Mouse (Mus musculus) thymus, postnatal 4 days (tissue): Measurements from ENCODE around the gene Rgs4.

Experiments used
- DNase-seq: peaks from one replicate; pipeline ENCODE4 v3.0.0; 2021

Gene Rgs4

DNA sequence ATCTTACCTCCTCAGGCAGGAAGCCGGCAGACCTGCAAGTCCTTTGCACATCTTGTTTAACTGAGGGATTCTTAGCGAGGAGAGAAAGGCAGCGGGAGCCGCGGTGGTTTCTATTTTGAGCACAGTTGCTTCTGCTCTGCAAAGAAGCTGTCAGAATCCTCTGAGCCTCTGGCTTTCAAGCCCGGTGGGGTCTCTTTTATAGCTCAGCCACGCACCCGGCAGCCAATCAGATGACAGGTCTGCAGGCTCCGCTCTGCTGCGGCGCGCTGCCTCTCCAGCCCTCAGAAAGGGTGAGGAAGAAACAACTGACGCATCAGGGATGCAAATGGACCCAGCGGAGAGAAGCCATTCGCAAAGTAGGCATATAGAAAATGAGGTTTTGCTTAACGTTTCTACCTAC is at the start of gene Rgs4:
Rgs4 (minus strand) TSS at position 170 of the 400 bp plus-strand sequence.
- peak; percentile 11 for DNase-seq

DNA sequence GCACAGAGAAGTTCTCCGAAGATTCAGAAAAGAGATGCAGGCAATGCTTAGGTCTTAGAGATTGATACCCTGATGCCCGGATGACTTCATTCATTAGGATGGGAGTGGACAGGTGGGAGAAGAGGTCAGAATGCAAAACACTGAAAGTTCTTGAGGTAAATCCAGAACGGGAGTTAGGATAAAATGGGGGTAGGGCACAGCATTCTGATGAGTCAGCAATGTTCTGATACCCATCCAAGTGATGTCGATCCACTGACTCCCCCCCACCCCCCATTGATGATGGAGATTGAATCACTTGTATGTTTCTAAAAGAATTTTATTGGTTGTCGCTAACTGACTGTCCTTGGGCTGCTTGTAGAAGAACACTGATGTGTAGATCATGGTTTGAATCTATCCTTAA is 45.0 kb upstream of the Rgs4 start:
- DNase-seq = no peak

DNA sequence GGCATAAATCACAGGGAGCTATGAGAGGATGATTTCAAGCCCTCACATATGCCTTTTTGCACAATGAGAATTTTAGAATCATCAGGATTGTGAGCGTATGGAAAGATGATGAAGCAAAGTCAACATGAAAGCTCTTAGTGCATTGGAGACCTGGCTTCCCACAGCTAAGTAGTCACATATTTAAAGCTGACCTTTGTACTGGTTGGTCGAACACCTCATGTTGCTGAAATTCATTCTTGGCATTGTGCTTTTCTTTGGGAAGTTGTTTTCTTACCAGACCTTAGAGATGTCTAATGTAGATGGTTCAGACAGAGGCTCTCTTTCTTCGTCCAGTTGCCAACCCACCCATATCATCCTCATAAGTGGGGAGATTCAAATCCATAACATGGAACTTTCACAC is 38.5 kb upstream of the Rgs4 start:
- DNase-seq = no peak

DNA sequence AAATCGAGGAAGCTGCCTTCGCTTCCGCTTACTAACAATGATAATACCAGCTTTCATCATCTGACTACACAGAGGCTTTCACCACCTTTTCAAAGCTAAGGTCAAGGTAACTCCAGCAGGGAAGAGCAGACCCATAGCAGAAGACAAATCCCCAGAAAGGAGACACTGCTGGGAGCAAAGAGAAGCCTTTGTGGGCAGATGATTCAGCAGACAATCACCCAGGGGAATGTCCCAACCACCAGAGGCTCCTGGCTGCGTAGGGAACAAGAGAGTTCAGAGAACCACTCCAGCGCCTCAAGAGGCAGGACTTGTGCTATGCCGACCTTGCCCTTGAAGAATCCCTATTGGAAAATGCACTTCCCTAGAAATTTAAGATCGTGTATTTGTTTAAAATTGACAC is 29.1 kb upstream of the Rgs4 start:
- DNase-seq = no peak

DNA sequence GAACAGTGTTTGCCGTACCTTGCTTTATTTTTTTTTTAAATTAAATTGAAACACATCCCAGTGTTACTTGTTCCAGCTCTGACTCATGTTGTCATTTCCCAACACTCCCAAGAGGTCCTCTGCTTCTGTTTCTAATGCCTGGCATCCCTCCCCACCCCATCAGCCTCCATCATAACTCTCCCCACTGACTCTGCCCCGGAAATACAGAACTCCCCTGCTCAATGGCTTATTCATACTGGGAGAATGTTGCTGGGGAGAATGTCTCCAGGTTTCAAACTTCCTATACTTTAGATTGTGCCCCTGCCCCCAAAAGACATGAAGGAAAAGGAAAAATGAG is 17.1 kb upstream of the Rgs4 start:
- no peak for DNase-seq

DNA sequence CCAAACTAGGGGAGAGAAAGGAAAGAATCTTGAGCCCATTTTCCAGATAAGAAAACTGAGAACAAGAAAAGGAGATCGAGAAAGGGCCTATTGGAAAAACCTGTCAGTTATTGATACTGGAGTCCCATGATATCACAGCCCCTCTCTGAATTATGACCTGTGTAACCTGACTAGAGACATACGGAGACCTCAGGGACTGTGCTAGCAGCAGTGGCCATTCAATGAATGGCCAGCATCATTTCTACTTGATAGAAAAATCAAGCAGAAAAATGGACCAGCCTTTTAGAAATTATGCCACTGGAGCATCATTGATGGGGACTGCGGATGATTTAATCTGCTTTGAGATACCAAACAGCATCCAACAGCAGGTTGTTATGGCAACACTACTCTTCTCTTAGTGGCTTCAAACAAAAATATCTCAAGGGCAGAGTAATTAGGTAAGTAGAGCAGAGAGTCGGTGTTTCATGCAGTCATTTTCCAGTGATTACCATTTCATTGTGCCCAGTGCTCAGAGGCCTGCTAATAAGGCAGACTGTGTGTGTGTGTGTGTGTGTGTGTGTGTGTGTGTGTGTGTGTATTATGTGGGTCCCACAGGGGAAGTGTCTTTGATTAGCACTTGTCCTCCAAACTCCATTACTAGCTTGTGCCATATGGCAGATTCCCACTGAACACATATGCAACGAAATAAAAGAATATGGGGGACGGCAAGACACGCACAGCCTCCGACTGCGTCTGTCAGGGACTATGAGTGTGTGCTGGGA is 16.6 kb upstream of the Rgs4 start:
- DNase-seq = no peak

DNA sequence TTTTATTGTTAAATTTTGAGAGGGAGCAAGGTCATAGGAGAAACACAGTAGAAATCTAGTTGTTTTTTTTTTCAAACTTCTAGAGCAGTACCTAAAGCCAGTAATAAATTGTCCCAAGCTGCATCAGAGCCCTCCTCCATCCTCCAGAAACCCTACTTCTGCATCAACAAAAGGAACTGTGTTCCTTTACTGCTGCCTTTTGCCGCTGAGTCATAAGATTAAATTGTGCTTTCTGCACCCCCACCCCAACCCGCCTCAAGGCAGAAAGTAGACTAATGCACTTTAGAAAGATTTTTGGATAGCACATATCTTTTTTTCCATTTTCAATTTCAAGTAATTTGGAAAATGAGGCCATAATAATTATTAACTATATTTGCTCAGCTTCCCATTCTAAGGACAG is 15.1 kb upstream of the Rgs4 start:
- DNase-seq = no peak

DNA sequence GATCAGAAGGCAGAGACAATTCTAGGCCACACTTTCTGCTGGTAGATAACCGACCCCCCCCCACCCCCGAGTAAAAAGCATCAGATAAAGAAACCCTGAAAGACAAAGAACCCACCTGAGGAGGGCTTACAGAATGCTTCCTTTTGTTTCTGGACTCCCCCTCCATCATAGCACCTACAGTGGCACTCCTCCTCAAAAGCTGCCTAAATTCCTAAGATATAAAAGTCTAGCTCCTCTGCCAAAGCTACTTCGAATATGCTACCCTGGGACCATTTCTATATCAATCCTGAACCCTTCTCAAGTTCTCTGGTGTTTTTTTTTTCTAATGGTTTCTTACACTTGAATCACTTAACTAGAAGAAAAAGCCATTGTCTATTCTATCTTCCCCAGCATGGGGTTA is 9.1 kb upstream of the Rgs4 start:
- no peak for DNase-seq

DNA sequence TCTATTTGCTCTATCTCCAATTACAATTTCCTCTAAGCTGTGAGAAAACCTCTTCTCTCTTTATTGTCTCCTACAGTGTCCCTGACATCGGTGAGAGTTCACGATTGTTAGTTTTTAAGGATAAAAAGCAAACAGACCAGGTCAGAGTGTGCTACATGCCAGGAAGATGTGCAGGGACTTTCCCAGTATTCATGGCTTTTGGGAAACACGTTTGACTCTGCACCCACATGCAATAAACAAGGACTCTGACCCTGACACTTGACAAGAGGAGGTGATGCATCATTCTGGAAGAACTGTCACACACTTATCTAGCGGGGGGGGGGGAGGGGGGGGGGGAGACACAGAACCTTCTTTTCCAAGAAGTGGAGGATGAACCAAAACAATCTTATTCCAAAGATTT is 5.0 kb upstream of the Rgs4 start:
- no peak for DNase-seq

DNA sequence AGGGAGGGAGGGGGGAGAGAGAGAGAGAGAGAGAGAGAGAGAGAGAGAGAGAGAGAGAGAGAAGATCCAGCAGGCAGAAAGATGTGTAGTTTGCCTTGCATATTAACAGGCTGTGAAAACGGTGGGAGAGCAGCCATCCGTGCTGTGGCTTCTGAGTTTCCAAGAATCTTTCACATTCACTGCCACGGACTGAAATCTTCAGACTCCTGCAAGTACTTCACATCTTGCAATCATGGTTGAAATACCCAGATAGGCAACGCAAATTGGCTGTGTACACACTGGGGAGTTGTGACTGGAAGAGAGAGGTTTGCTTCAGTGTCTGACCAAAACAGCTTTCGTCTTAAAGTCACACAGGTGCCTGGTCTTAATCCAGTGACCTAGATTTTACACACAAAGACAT is 997 bp upstream of the Rgs4 start:
- no peak for DNase-seq

DNA sequence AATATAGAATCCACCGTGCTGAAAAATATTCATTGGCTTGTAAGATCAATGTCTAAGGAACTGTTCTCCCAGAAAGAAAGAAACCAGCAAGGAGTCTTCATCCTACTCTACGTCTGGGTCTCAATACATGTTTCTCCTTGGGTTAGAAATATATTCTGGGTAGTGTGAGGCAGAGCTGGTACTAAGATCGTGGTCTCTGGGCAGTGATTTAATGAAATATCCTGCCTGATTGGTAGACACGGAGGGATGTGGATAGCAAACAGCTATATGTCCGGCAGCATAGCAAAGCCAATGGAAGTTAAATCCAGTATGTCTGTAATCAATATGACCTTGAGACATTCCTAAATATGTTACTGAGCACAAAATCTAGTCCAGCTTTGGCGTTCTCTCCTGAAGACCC is 460 bp upstream of the Rgs4 start:
- no peak for DNase-seq

DNA sequence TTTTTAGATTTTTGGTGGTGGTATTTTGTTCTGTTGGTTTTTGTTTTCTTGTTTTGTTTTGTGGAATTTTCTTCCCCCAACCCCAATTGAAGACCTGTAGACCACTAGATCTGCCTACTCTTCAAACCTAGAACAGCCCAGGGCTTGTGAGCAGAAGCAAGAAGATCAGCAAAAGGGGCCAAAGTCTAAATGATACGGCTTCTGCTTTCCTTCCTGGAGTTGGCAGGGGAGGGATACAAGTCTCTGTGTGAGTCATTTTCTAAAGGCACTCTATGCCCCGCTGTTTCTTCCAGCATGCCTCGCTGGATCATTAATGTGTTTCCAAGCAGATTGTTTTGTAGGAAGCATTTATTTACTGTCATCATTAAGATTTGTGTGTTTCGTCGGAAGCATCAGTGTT is 6.3 kb downstream of the Rgs4 start:
- no peak for DNase-seq

DNA sequence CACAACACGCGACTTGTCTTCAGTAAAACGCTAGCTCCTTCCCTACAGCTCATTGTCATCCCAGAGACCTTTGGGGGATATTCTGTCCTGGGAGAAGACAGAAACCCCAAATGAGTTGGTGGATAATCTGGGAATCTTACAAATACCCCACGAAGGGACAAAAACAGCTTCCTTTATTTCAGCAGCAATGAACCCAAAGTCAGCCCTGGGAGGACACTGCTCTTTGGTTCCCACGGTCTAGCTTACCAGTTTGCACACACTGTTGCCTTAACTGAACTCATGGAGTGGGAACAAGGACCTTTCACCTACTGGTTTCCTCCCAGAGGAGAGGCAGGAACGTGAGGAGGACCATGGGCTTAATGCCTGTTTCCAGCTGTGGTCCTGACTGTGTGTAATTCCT is 10.2 kb downstream of the Rgs4 start:
- DNase-seq = no peak

DNA sequence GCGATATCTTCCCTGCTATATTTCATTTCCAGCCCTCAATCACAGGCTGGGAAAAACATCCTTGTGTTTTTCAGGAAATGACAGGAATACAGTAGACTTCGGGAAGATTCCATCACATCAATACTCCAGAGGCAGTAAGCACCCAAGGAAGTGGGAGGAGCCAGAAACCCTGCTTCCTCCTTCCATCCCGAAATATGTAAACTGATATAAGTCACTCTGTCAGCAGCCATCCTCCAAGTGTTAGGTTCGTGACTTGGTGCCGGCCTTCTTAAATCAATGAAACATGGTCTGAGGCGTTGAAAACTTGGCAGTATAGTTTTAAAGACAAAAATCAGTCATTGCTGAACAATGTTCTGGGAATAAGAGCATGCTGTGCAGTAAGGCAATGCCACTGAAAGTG is 11.3 kb downstream of the Rgs4 start:
- DNase-seq = no peak

DNA sequence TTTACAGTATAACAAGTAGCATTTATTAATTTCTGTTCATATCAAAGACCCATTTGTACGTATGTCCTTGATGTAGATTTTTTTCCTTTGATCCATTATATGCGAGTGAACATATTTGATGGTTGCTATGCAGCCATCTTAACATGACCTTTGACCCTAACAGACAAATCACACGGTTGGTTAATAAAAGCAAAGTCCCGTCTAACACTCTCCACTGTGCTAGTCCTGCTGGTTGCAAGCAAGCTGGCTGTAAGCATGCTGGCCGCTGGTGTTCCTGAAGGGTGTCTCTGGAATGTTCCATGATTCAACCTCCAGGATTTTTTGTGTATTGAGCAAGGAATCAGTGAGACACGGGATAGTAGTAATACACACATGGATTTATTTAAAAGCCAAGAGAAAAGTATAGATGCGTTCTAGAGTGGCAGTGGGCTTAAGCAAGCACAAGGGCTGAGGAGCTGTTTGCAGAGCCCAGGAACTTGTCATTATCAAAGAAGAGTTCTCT is 16.8 kb downstream of the Rgs4 start:
- no peak for DNase-seq

DNA sequence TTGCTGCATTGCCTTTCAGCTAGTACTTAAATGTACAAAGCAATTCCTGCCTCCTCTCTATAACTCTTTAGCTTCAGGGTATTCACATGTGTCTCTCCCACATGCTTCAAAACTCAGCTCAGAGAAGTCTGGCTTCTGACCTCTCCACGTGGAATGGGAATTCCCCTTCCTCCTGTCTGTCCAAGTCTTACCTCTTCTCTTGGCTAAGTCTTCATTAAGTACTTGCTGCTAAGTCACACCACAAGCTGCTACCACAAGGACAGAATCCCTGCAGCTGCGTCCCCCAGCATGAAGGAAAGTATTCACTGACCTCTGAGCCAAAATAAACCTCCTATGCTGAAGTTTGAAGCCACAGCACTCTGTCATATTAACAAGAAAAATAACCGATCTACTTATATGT is 21.1 kb downstream of the Rgs4 start:
- DNase-seq = no peak

DNA sequence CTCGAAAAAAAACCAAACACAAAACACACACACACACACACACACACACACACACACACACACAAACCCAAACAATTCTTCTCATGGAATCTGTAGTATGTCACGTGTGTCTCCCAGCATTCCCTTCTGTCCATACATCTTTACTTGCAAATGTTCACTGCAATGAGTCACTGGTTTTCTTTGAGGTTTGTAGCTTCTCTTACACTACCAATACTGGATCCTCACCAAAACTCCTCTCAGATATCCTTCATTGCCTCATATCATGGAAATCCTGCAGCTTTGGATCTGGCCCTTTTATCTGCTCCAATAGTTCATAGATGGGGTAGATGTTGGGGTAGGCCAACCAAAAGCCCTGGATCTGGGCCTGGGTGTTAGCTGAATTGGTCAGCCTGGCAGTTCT is 25.6 kb downstream of the Rgs4 start:
- no peak for DNase-seq

DNA sequence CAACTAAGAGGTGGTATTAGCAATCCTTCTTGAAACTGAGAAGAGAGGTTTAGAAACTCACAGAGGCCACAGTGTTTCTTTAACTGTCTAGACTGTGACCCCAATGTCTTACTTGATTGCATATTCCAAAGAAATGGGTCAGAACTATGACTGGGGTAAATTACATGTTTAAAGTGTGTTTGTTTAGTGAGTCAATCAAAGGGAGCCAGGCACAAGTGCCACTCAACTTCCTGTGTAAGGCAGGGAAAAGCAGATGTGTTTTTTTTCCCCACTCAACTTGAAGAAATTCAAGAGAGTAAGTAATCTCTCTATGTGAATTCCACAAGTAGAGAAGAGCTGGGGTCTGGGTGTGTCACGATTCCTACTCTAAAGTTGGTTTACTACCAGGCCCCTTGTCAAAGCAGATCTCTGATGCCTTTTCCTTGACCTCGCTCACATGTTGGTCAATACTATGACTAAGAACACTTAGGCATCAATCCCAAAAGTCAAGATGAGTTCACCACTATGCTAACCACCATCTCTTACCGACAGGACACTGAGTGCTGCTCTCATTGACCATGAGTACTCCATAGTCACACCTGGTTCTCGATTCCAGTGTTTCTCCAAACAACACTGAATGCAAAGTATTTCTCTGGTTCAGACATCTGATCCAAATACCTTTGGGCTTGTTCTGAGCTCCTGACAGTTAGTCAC is 42.9 kb downstream of the Rgs4 start:
- DNase-seq = no peak

DNA sequence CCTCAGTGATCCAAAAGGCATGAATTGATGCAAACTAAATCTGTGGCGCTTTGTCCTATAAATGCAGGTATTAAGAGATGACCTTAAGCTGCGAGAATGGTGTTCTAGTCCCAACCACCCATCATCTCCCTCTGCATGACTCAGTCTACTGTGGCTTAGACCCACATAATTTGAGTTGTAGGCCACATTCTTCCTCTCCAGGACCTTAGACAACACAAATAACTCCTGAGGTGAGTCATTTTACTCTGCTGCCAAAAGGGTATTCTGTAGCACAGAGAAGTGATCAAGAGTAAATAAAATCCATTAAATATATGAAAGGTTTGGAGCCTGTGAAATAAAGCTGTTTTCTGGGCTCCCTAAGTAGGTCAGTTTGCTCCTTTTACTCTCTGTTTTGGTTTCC is 48.3 kb downstream of the Rgs4 start:
- DNase-seq = no peak

DNA sequence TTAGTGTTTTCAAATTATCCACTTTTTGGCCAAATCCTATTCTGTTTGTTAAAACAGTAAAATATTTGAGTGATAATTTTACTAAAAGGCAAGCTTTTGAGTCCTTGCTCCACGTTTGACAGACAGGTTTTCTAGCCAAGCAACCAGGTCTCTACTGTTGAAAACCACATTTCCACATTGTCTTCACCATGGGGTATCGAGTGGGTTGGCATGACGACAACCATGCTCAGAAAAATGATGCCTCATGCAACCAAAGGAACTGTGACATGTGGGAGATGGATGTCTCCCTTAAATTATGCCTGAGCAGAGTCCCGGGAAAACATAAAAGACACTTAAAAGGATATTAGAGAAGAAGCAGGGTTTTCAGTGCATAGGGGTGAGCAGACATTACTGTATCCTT is 50.2 kb downstream of the Rgs4 start:
- no peak for DNase-seq

DNA sequence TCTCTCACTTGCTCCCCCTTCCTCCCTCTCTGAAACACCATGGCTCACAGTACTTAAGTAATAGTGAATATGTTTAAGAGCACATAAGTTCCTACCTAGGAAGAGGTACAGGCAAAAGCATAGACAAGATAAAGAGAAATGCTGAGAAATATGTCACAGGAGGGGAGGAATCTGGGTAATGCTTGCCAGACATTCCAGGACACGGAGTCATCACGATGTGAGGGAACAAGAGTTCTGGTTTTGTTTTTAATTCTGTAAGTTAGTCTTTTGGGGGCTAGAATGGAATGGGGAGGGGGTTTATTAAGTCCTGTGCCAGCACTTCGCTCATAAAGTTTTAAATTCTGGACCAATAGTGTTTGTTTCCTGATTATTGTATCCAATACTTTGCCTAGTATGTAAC is 52.1 kb downstream of the Rgs4 start:
- no peak for DNase-seq

DNA sequence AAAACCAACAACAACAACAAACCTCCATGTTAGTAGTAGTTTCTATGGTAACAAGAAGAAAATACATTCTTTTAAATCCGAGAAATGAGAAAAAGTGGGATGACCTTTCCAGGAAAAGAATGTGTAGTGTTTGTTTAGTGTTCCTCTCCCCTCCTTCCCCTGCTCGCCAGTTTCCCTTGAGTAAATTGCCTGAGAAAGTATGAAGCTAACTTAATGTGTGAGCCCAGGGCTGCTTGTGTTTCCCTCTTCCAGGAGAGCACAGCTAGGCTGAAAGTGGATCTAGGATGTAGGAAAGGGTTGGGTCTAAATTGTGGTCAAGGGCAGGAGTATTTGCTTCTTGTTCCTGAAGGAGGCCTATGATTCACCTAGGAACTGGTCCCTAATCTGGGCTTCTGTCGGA is 53.9 kb downstream of the Rgs4 start:
- DNase-seq = no peak

DNA sequence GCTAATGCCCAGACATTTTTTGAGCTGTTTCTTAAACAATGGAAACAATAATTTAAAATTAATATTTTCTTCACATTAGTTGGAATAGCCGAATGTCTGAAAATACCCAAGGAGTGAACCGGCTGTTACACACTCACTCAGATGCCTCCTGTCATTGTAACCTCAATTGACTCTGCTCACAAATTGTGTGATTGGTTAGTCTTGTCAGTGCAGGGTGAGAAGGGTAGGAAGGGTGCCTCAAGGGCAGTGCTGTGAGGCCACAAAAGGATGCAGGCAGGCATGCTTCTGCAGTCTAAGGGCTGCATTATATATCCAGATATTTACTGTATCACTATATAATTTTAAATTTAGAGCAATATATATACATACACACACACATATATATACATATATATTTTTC is 54.4 kb downstream of the Rgs4 start:
- no peak for DNase-seq
